Mouse (Mus musculus): ENCODE data around the gene Mink1.
"Not testable (repeated sequence)": the region's sequence is repeated elsewhere in the genome, so short reads cannot be mapped to it uniquely, and the experiment has no call there.

Gene Mink1

GRCm38 (mm10) chr11:70557545-70557944 is 5.1 kb upstream of the Mink1 start:
- no peak for DNase-seq (ENCODE audit: low spot score)

GRCm38 (mm10) chr11:70561937-70562286 is 769 bp upstream of the Mink1 start:
- no peak for DNase-seq (ENCODE audit: low spot score)

GRCm38 (mm10) chr11:70562995-70563469 is 351 bp downstream of the Mink1 start:
- no peak for DNase-seq (ENCODE audit: low spot score)

GRCm38 (mm10) chr11:70563470-70564275 is 992 bp downstream of the Mink1 start:
- peak; percentile 64 for DNase-seq (ENCODE audit: low spot score)

GRCm38 (mm10) chr11:70564276-70564873 is 1.7 kb downstream of the Mink1 start:
- no peak for DNase-seq (ENCODE audit: low spot score)

- DNase-seq (ENCODE audit: low spot score): no peak
Measured at GRCm38 (mm10) chr11:70566586-70566985, 3.9 kb downstream of the Mink1 start.

- DNase-seq (ENCODE audit: low spot score): not testable (repeated sequence)
Measured at GRCm38 (mm10) chr11:70570614-70571013, 7.9 kb downstream of the Mink1 start.

- DNase-seq (ENCODE audit: low spot score): no peak
Measured at GRCm38 (mm10) chr11:70571641-70572040, 9.0 kb downstream of the Mink1 start.

- no peak for DNase-seq (ENCODE audit: low spot score)
Measured at GRCm38 (mm10) chr11:70572348-70572902, 9.7 kb downstream of the Mink1 start.

- DNase-seq (ENCODE audit: low spot score): no peak
Measured at GRCm38 (mm10) chr11:70573872-70574271, 11.2 kb downstream of the Mink1 start.

- no peak for DNase-seq (ENCODE audit: low spot score)
Measured at GRCm38 (mm10) chr11:70577201-70577600, 14.5 kb downstream of the Mink1 start.

- no peak for DNase-seq (ENCODE audit: low spot score)
Measured at GRCm38 (mm10) chr11:70578962-70579361, 16.3 kb downstream of the Mink1 start.

- DNase-seq (ENCODE audit: low spot score): no peak
Measured at GRCm38 (mm10) chr11:70579710-70580357, 17.2 kb downstream of the Mink1 start.

GRCm38 (mm10) chr11:70580358-70580720 is 17.7 kb downstream of the Mink1 start:
- no peak for DNase-seq (ENCODE audit: low spot score)

GRCm38 (mm10) chr11:70580921-70581320 is 18.2 kb downstream of the Mink1 start:
- DNase-seq (ENCODE audit: low spot score): no peak

GRCm38 (mm10) chr11:70582196-70582595 is 19.5 kb downstream of the Mink1 start:
- no peak for DNase-seq (ENCODE audit: low spot score)

GRCm38 (mm10) chr11:70583022-70583714 is 20.5 kb downstream of the Mink1 start:
- no peak for DNase-seq (ENCODE audit: low spot score)

- DNase-seq (ENCODE audit: low spot score): no peak
Measured at GRCm38 (mm10) chr11:70583775-70584174, 21.1 kb downstream of the Mink1 start.

GRCm38 (mm10) chr11:70585457-70585856 is 22.8 kb downstream of the Mink1 start:
- DNase-seq (ENCODE audit: low spot score): no peak

GRCm38 (mm10) chr11:70586261-70586660 is 23.6 kb downstream of the Mink1 start:
- DNase-seq (ENCODE audit: low spot score): no peak

GRCm38 (mm10) chr11:70586954-70587353 is 24.3 kb downstream of the Mink1 start:
- no peak for DNase-seq (ENCODE audit: low spot score)

- no peak for DNase-seq (ENCODE audit: low spot score)
Measured at GRCm38 (mm10) chr11:70591733-70592132, 29.1 kb downstream of the Mink1 start.

Measured in embryo, embryonic 10 days (tissue).